Mouse (Mus musculus) bone marrow, adult 2 months (tissue): ENCODE results near the gene Rps18. TPM values are rescaled to one million over a fixed set of nuclear protein-coding genes. Genes with fewer than 3 reads are reported as not detected.
A peak's percentile ranks its signal among the peaks of the same experiment; 100 is the strongest.

ENCODE experiments used
- H3K27ac ChIP-seq: fragments of 200-500 bp; 2 replicates; pipeline ENCODE4 v1.5.1; 2012; ENCODE audit warnings: low read depth, mild to moderate bottlenecking, control low read depth, inconsistent platforms, low read length; ENCODE audit not compliant: control insufficient read depth, poor library complexity, insufficient read depth
- H3K4me1 ChIP-seq: fragments of 200-500 bp; 2 replicates; pipeline ENCODE4 v1.6.1; 2011; ENCODE audit warnings: low read length; ENCODE audit not compliant: control insufficient read depth, insufficient read depth
- H3K4me3 ChIP-seq: fragments of 200-500 bp; replicated peaks from 2 replicates; pipeline ENCODE3; 2011; ENCODE audit warnings: mild to moderate bottlenecking, low read depth, low read length, control low read depth; ENCODE audit not compliant: control insufficient read depth
- CTCF ChIP-seq: fragments of 200-500 bp; IDR thresholded peaks from 2 replicates; pipeline ENCODE4 v1.5.1; 2011; ENCODE audit warnings: low read length, control low read depth; ENCODE audit not compliant: control insufficient read depth, insufficient read depth
- POLR2A ChIP-seq: fragments of 200-500 bp; IDR thresholded peaks from 2 replicates; pipeline ENCODE4 v1.6.1; 2011; ENCODE audit warnings: low read depth, mild to moderate bottlenecking, control low read depth, low read length, borderline replicate concordance; ENCODE audit not compliant: control insufficient read depth
- WGBS: fragments of 180-500 bp; shearing (Covaris S2); methylation state at CpG from one replicate; pipeline ENCODE4 v1.1.7; 2018; 5-methylcytosine and 5-hydroxymethylcytosine counted together
- polyA plus RNA-seq: library from polyadenylated mRNA; stranded (reverse); fragments of >200 nt; gene quantifications from 2 replicates; pipeline ENCODE4 v1.2.4, GENCODE M21; 2011; ENCODE audit warnings: low replicate concordance; ENCODE audit not compliant: missing spikeins, insufficient read depth, insufficient read length

Rps18 gene
- polyA plus RNA-seq, 1 experiment = 1,335 TPM

DNA sequence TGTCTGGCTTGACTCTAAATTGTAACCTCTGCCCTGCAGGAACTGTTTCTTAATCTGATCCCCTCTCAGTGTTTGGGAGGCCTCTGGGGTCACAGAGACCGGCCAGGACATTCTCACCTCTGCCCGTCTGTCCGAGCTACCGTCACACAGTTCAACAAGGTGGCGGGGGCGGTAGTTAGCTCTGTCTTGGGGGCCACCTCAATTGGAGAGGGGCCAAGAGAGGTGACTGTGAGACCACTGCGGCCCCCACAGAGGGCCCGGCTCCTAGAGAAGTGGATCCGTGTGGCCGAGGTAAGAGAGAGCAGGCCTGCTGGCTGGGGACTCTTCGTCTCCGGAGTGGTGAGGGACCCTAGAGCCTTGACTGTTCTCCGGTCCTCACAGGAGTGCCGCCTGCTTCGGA, 22.8 kb downstream of the Rps18 start:
- TF ChIP-seq CTCF = no peak
- TF ChIP-seq POLR2A = no peak
- 96% methylated on average over 15 of the region's 15 CpGs for WGBS
- H3K4me1 ChIP-seq = no peaks in the 10 kb centered on the region; the same call in 1 of the 2 replicates
- no peak overlapping the region for H3K27ac ChIP-seq
- H3K4me3 ChIP-seq = no peak overlapping the region

DNA sequence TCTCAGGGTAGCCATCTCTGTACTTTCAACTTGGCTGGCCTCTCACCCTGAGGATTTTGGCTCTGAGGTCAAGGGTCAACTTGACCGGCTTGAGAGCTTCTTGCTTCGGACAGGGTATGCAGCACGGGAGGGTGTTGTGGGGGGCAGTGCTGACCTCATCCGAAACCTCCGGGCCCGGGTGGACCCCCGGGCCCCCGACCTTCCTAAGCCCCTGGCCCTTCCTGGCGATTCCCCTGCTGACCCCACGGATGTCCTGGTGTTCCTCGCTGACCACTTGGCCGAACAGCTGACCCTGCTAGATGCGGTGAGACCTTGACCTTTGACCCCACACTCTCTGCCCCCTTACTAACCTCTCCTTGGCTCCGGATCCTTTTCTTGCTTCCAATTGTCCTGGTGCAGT, 23.4 kb downstream of the Rps18 start:
- 92% methylated on average over 14 of the region's 14 CpGs for WGBS
- TF ChIP-seq POLR2A (no peak), CTCF (no peak)
- Histone ChIP-seq H3K4me1 (no peaks in the 10 kb centered on the region; the same call in 1 of the 2 replicates), H3K4me3 (no peak overlapping the region), H3K27ac (no peak overlapping the region)

GRCm38 (mm10) chr17:33931947-33932346, 23.9 kb downstream of the Rps18 start:
- H3K4me1 ChIP-seq = no peaks in the 10 kb centered on the region; the same call in 1 of the 2 replicates
- 89% methylated on average over 11 of the region's 11 CpGs for WGBS
- H3K4me3 ChIP-seq = no peak overlapping the region
- TF ChIP-seq POLR2A (no peak), CTCF (no peak)
- no peak overlapping the region for H3K27ac ChIP-seq

DNA sequence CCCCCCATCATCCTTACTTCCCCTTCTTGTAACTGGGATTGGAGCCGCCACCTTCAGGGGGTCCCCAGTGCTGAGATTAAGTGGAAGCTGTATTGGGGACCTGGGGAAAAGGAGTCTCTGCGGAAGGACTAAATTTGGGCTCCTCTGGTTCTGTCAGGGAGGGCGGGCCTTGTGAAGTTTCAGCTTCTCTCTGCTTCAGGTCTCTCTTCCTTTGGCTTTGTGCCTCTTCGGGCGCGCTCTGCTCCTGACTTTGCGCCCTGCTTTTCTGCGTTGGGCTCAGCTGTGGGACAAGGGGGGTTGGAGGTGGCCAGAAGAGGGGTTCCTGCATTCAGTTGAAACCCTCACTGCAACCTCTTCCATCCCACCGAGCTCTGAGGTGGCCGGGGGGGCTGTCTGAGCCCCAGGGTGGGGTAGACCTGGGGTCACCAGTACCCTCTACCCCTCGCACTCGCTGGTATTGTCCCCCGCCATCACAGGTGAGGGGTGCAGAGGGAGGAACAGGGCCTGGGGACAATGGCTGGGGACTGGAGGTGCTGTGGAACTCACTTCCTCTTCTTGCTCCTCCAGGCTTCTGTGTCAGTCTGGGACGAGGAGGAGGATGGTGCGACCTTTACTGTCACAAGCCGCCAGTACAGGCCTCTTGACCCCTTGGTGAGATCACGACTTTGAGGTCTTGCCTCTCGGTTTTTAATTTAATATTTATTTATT, 24.5 kb downstream of the Rps18 start:
- TF ChIP-seq CTCF (no peak), POLR2A (no peak)
- WGBS = 25% methylated on average over 18 of the region's 18 CpGs
- H3K4me1 ChIP-seq = no peaks in the 10 kb centered on the region; the same call in 1 of the 2 replicates
- H3K4me3 ChIP-seq = peak overlapping the region; percentile 93
- peak overlapping the region; percentile 99 for H3K27ac ChIP-seq

DNA sequence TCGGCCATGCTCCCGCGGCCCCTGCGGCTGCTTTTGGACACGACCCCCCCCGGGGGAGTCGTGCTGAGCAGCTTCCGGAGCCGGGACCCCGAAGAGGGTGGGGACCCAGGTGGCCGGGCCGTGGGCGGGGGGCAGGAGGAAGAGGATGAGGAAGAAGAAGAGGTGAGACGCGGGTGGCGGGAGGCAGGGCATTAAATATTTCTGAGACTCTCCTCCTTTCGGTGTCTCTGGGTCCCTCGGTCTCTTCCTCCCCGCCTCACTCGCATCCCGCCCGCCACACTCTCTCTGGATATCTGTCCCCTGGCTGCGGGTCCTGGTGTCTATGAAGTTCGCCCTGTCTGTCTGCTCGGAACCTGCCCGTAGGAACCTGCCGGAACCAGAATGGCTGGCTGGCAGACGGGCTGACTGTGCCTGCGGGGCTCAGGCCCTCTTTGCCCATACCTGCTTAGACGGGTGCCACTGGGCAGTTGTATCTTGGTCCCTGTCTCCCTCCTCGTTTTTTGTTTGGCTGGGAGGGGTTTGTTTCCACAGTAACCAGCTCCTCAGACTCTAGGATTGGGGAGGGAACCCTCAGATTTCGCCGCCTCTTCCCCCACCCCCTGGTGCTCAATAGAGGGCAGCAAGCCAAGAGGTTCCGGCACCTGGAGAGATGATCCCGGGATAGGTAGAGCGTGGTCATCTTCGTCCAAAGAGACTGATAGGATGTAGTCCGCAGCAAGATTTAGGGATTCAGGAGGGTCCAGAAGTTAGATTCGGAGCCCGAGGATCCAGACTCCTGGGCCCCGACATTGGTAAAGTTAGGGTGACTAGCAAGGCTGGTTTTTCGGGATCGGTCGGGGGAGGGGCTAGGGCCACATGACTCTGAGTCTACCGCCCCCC, 25.3 kb downstream of the Rps18 start:
- TF ChIP-seq POLR2A (no peak), CTCF (no peak)
- Histone ChIP-seq H3K4me3 (peak overlapping the region; percentile 93), H3K4me1 (no peaks in the 10 kb centered on the region; the same call in 1 of the 2 replicates), H3K27ac (peak overlapping the region; percentile 99)
- under 1% methylated on average over 45 of the region's 45 CpGs for WGBS

DNA sequence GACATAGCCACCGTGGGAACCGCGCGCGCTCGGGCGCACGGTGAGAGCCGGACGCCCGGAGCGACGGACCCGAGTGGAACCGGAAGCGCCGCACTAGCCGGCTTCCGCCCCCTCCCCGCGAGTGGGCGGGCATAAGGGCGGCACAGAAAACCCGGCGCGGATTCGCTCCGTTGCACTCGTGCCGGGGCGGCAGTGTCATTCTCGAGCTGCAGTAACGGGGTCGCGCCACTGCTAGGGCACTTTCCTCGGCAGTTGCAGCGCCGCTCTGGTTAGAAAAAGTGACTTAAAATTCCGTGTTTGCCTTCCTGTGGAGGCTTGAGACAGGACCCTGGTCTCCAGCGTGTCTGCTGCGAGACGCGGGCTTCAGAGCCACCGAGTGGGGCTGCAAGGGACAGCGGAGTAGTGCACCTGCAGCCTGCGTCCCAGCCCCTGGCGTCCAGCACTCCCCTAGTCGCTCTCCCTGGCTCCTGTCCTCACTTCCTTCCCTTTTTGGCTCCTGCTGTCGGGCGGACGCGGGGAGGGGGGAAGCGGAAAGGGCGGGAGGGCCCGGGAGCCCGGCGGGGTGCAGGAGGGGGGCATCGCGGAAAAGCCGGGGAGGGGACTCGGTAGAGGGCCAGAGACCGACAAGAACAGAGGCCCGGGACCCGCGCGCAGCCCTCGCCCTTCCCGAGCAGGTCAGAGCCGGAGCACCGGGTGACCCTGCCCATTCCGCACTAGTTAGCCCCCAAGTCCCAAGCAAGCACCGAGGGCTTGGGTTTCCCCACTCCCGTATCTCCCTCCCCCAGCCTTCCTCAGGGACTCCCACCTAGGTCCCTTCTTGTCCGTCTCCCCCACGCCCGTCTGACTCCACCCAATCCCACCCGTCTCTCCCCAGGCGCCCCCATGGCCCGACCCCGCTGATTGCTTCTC, 26.2 kb downstream of the Rps18 start, which contains the start of gene Rgl2:
Gene Rgl2 (plus strand): TSS at position 173 of the 909 bp plus-strand sequence.
- H3K4me3 ChIP-seq = peak within 1 kb of the TSS; percentile 93
- no peaks in the 10 kb centered on the region; the same call in 1 of the 2 replicates for H3K4me1 ChIP-seq
- 1% methylated on average over 79 of the region's 80 CpGs for WGBS
- H3K27ac ChIP-seq = peak within 1 kb of the TSS; percentile 99
- TF ChIP-seq CTCF = 0 out of 2 replicates have a peak, but pooled peaks have one; percentile 8
- peak; percentile 57; the same call in 1 of the 2 replicates for TF ChIP-seq POLR2A

GRCm38 (mm10) chr17:33928251-33928947, 27.4 kb downstream of the Rps18 start:
- WGBS = 72% methylated on average over 21 of the region's 21 CpGs
- no peak overlapping the region for H3K27ac ChIP-seq
- peak overlapping the region; percentile 69 for H3K4me3 ChIP-seq
- TF ChIP-seq POLR2A = no peak
- no peak for TF ChIP-seq CTCF
- H3K4me1 ChIP-seq = no peaks in the 10 kb centered on the region
